Mouse (Mus musculus): Measurements from ENCODE around the gene Zfp940. TPM values are rescaled to one million over a fixed set of nuclear protein-coding genes. Genes with fewer than 3 reads are reported as not detected.
A peak's percentile ranks its signal among the peaks of the same experiment; 100 is the strongest.

Zfp940 gene
- polyA plus RNA-seq, 1 experiment from 2014 or later = 1.3 TPM

- H3K27ac ChIP-seq (ENCODE audit: low read length) = peak overlapping the region; percentile 40; the same call in 1 of the 2 replicates
- H3K27me3 ChIP-seq (replicated peaks; ENCODE audit: insufficient read depth, low read length) = no peaks in the 10 kb centered on the region
- DNase-seq (ENCODE audit: low spot score) = peak; percentile 13
- H3K9me3 ChIP-seq (ENCODE audit: low read length) = no peaks in the 10 kb centered on the region
- peak overlapping the region; percentile 58 for H3K4me3 ChIP-seq (ENCODE audit: low read depth, low read length)
- ATAC-seq = peak; percentile 9
- peak overlapping the region; percentile 55 for H3K9ac ChIP-seq (replicated peaks; ENCODE audit: low read depth)
- peak overlapping the region; percentile 82 for H3K4me2 ChIP-seq (replicated peaks; ENCODE audit: low read depth, low read length)
- no peak for TF ChIP-seq CTCF (IDR thresholded peaks at IDR 0.05)
- no peak for TF ChIP-seq EP300 (IDR thresholded peaks at IDR 0.05)
- peaks cover 16% of the 10 kb centered on the region; the same call in 1 of the 2 replicates for H3K4me1 ChIP-seq (ENCODE audit: insufficient read depth, low read depth, low read length)
- no peaks in the 10 kb centered on the region for H3K36me3 ChIP-seq (ENCODE audit: insufficient read depth, low read length)
- WGBS = 3% methylated on average over 12 of the region's 12 CpGs
Measured at GRCm38 (mm10) chr7:29815061-29815784, 38.2 kb downstream of the Zfp940 start.

GRCm38 (mm10) chr7:29814381-29814780 lies 39.1 kb downstream of the Zfp940 start:
- ATAC-seq (no peak), DNase-seq (ENCODE audit: low spot score) (no peak)
- TF ChIP-seq EP300 (IDR thresholded peaks at IDR 0.05) (no peak), CTCF (IDR thresholded peaks at IDR 0.05) (no peak)
- Histone ChIP-seq H3K4me1 (ENCODE audit: insufficient read depth, low read depth, low read length) (peaks cover 16% of the 10 kb centered on the region; the same call in 1 of the 2 replicates), H3K9me3 (ENCODE audit: low read length) (no peaks in the 10 kb centered on the region), H3K4me2 (replicated peaks; ENCODE audit: low read depth, low read length) (no peak overlapping the region), H3K27me3 (replicated peaks; ENCODE audit: insufficient read depth, low read length) (no peaks in the 10 kb centered on the region), H3K4me3 (ENCODE audit: low read depth, low read length) (no peak overlapping the region), H3K27ac (ENCODE audit: low read length) (no peak overlapping the region), H3K36me3 (ENCODE audit: insufficient read depth, low read length) (no peaks in the 10 kb centered on the region), H3K9ac (replicated peaks; ENCODE audit: low read depth) (no peak overlapping the region)
- 91% methylated on average over 2 of the region's 2 CpGs for WGBS

- Histone ChIP-seq H3K9ac (replicated peaks; ENCODE audit: low read depth) (no peak overlapping the region), H3K27me3 (replicated peaks; ENCODE audit: insufficient read depth, low read length) (no peaks in the 10 kb centered on the region), H3K27ac (ENCODE audit: low read length) (no peak overlapping the region), H3K9me3 (ENCODE audit: low read length) (no peaks in the 10 kb centered on the region), H3K4me3 (ENCODE audit: low read depth, low read length) (no peak overlapping the region), H3K4me1 (ENCODE audit: insufficient read depth, low read depth, low read length) (peaks cover 16% of the 10 kb centered on the region; the same call in 1 of the 2 replicates), H3K36me3 (ENCODE audit: insufficient read depth, low read length) (no peaks in the 10 kb centered on the region), H3K4me2 (replicated peaks; ENCODE audit: low read depth, low read length) (no peak overlapping the region)
- 89% methylated on average over 1 of the region's 1 CpGs for WGBS
- ATAC-seq (no peak), DNase-seq (ENCODE audit: low spot score) (no peak)
- no peak for TF ChIP-seq CTCF (IDR thresholded peaks at IDR 0.05)
- TF ChIP-seq EP300 (IDR thresholded peaks at IDR 0.05) = no peak
Measured at GRCm38 (mm10) chr7:29812244-29812643, 41.2 kb downstream of the Zfp940 start.

- H3K27ac ChIP-seq (ENCODE audit: low read length) = no peak overlapping the region
- TF ChIP-seq EP300 (IDR thresholded peaks at IDR 0.05) (no peak), CTCF (IDR thresholded peaks at IDR 0.05) (no peak)
Measured at GRCm38 (mm10) chr7:29807046-29807445, 46.4 kb downstream of the Zfp940 start.

GRCm38 (mm10) chr7:29792906-29793305 lies 60.6 kb downstream of the Zfp940 start:
- ATAC-seq (no peak), DNase-seq (ENCODE audit: low spot score) (no peak)
- 42% methylated on average over 27 of the region's 27 CpGs for WGBS
- Histone ChIP-seq H3K4me3 (ENCODE audit: low read depth, low read length) (no peak overlapping the region), H3K4me1 (ENCODE audit: insufficient read depth, low read depth, low read length) (no peaks in the 10 kb centered on the region), H3K36me3 (ENCODE audit: insufficient read depth, low read length) (peaks cover 17% of the 10 kb centered on the region; the same call in 1 of the 2 replicates), H3K27me3 (replicated peaks; ENCODE audit: insufficient read depth, low read length) (no peaks in the 10 kb centered on the region), H3K4me2 (replicated peaks; ENCODE audit: low read depth, low read length) (no peak overlapping the region), H3K9ac (replicated peaks; ENCODE audit: low read depth) (no peak overlapping the region), H3K9me3 (ENCODE audit: low read length) (no peaks in the 10 kb centered on the region), H3K27ac (ENCODE audit: low read length) (no peak overlapping the region)
- TF ChIP-seq EP300 (IDR thresholded peaks at IDR 0.05) = no peak
- TF ChIP-seq CTCF (IDR thresholded peaks at IDR 0.05) = no peak

More at GRCm38 (mm10) chr7:29807046-29807445, 46.4 kb downstream of the Zfp940 start:
- Histone ChIP-seq H3K36me3 (ENCODE audit: insufficient read depth, low read length) (no peaks in the 10 kb centered on the region), H3K4me1 (ENCODE audit: insufficient read depth, low read depth, low read length) (no peaks in the 10 kb centered on the region), H3K9ac (replicated peaks; ENCODE audit: low read depth) (no peak overlapping the region), H3K4me2 (replicated peaks; ENCODE audit: low read depth, low read length) (no peak overlapping the region), H3K4me3 (ENCODE audit: low read depth, low read length) (no peak overlapping the region), H3K27me3 (replicated peaks; ENCODE audit: insufficient read depth, low read length) (no peaks in the 10 kb centered on the region), H3K9me3 (ENCODE audit: low read length) (no peaks in the 10 kb centered on the region)
- no peak for DNase-seq (ENCODE audit: low spot score)
- ATAC-seq = no peak
- 74% methylated on average over 5 of the region's 5 CpGs for WGBS

GRCm38 (mm10) chr7:29785888-29786287 lies 67.6 kb downstream of the Zfp940 start:
- no peak overlapping the region for H3K27ac ChIP-seq (ENCODE audit: low read length)
- H3K27me3 ChIP-seq (replicated peaks; ENCODE audit: insufficient read depth, low read length) = no peaks in the 10 kb centered on the region
- no peaks in the 10 kb centered on the region; the same call in 1 of the 2 replicates for H3K4me1 ChIP-seq (ENCODE audit: insufficient read depth, low read depth, low read length)
- H3K4me3 ChIP-seq (ENCODE audit: low read depth, low read length) = no peak overlapping the region
- no peak overlapping the region for H3K9ac ChIP-seq (replicated peaks; ENCODE audit: low read depth)
- peak overlapping the region; percentile 91 for H3K4me2 ChIP-seq (replicated peaks; ENCODE audit: low read depth, low read length)
- H3K9me3 ChIP-seq (ENCODE audit: low read length) = no peaks in the 10 kb centered on the region
- ATAC-seq = no peak
- DNase-seq (ENCODE audit: low spot score) = no peak
- no peak for TF ChIP-seq EP300 (IDR thresholded peaks at IDR 0.05)
- TF ChIP-seq CTCF (IDR thresholded peaks at IDR 0.05) = no peak
- H3K36me3 ChIP-seq (ENCODE audit: insufficient read depth, low read length) = peaks cover 11% of the 10 kb centered on the region; the same call in 1 of the 2 replicates
- WGBS = 76% methylated on average over 5 of the region's 5 CpGs

Measured in lung, postnatal 0 days (tissue).